ENCODE assay signal across 14 mouse cellular contexts in genomic region chr2:83761506-83761905, GRCm38 (mm10). TPM values are rescaled to one million over a fixed set of nuclear protein-coding genes. Genes with fewer than 3 reads are reported as not detected.
DNase-seq lines count a peak whose midpoint lies in the region; ATAC-seq lines count a peak whose summit lies in the region.
"Had no signal": no experiment of that assay in that cellular context is flagged by ENCODE, and none has a peak within 500 bp of the region (broad histone marks: within the 10 kb centered on the region; RNA-seq: fewer than 3 reads in every experiment).

No protein-coding gene starts in this region.

- H3K4me1 ChIP-seq in hindbrain, embryonic 14.5 days (replicated peaks; ENCODE audit: control insufficient read depth, insufficient read depth, low read length) = peaks cover 12% of the 10 kb centered on the region
- peaks cover 11% of the 10 kb centered on the region for H3K4me1 ChIP-seq in hindbrain, embryonic 12.5 days
- H3K4me1 ChIP-seq in embryonic facial prominence, embryonic 14.5 days (ENCODE audit: control insufficient read depth, insufficient read depth, low read length) = no peaks in the 10 kb centered on the region
- H3K4me1 ChIP-seq: liver, embryonic 13.5 days had no signal

- H3K36me3 ChIP-seq in hindbrain, embryonic 14.5 days (replicated peaks; ENCODE audit: control insufficient read depth, insufficient read depth) = no peaks in the 10 kb centered on the region
- no peaks in the 10 kb centered on the region for H3K36me3 ChIP-seq in hindbrain, embryonic 12.5 days
- H3K36me3 ChIP-seq in embryonic facial prominence, embryonic 14.5 days (ENCODE audit: control insufficient read depth, insufficient read depth, low read length) = peaks cover 23% of the 10 kb centered on the region
- H3K36me3 ChIP-seq: neural tube, embryonic 12.5 days had no signal

- H3K4me3 ChIP-seq in hindbrain, embryonic 14.5 days (replicated peaks; ENCODE audit: low read length) = no peak overlapping the region
- no peak overlapping the region for H3K4me3 ChIP-seq in hindbrain, embryonic 12.5 days
- no peak overlapping the region for H3K4me3 ChIP-seq in embryonic facial prominence, embryonic 14.5 days (ENCODE audit: low read depth, low read length)
- H3K4me3 ChIP-seq: liver, embryonic 13.5 days; neural tube, embryonic 12.5 days had no signal

- 37% methylated on average over 2 of the region's 2 CpGs for WGBS in hindbrain, embryonic 14.5 days
- 56% methylated on average over 2 of the region's 2 CpGs for WGBS in hindbrain, embryonic 12.5 days
- WGBS in embryonic facial prominence, embryonic 14.5 days = 43% methylated on average over 2 of the region's 2 CpGs

- DNase-seq in cerebellum, postnatal 4 days (ENCODE audit: low spot score in 2 of 2) = no peak
- peak; percentile 45 for DNase-seq in hindbrain, embryonic 14.5 days (ENCODE audit: low spot score)
- DNase-seq in cerebellum, adult 18-20 months = peak; percentile 63 to 74
- peak; percentile 43 for DNase-seq in embryonic facial prominence, embryonic 14.5 days (ENCODE audit: low spot score)
- no peak for DNase-seq in adrenal gland, postnatal 36 days
- DNase-seq: gastrocnemius, postnatal 10 days; heart, postnatal 14 days; liver, embryonic 13.5 days; thymus, adult 18-20 months had no signal

- no peak overlapping the region for H3K9ac ChIP-seq in hindbrain, embryonic 14.5 days
- no peak overlapping the region for H3K9ac ChIP-seq in hindbrain, embryonic 12.5 days
- no peak overlapping the region for H3K9ac ChIP-seq in embryonic facial prominence, embryonic 14.5 days (ENCODE audit: low read depth, low read length)
- H3K9ac ChIP-seq: liver, embryonic 13.5 days; neural tube, embryonic 12.5 days had no signal

- H3K4me2 ChIP-seq in hindbrain, embryonic 14.5 days (replicated peaks) = no peak overlapping the region
- no peak overlapping the region for H3K4me2 ChIP-seq in hindbrain, embryonic 12.5 days (replicated peaks)
- H3K4me2 ChIP-seq in embryonic facial prominence, embryonic 14.5 days (ENCODE audit: low read depth, low read length) = no peak overlapping the region
- H3K4me2 ChIP-seq: liver, embryonic 13.5 days; neural tube, embryonic 12.5 days had no signal

- peak; percentile 76 for ATAC-seq in cerebellum, adult (ENCODE audit: insufficient number of reproducible peaks, low FRiP score, low TSS enrichment)
- ATAC-seq in hindbrain, embryonic 14.5 days (ENCODE audit: low FRiP score) = no peak
- ATAC-seq in hindbrain, embryonic 12.5 days (ENCODE audit: low FRiP score) = no peak
- no peak for ATAC-seq in embryonic facial prominence, embryonic 14.5 days (ENCODE audit: low read depth)
- ATAC-seq in megakaryocyte-erythroid progenitor cell, adult 5-6 weeks (replicated peaks; ENCODE audit: low FRiP score, low TSS enrichment, poor library complexity, severe bottlenecking) = no peak
- ATAC-seq: lung, postnatal 0 days had no signal

- H3K27ac ChIP-seq in hindbrain, embryonic 14.5 days = no peak overlapping the region
- no peak overlapping the region for H3K27ac ChIP-seq in hindbrain, embryonic 12.5 days
- no peak overlapping the region for H3K27ac ChIP-seq in embryonic facial prominence, embryonic 14.5 days (replicated peaks; ENCODE audit: low read depth, low read length)
- H3K27ac ChIP-seq: liver, embryonic 13.5 days; neural tube, embryonic 12.5 days had no signal

- H3K27me3 ChIP-seq in hindbrain, embryonic 14.5 days (ENCODE audit: control insufficient read depth, insufficient read depth, low read length) = no peaks in the 10 kb centered on the region
- H3K27me3 ChIP-seq in hindbrain, embryonic 12.5 days = no peaks in the 10 kb centered on the region
- H3K27me3 ChIP-seq in embryonic facial prominence, embryonic 14.5 days (replicated peaks; ENCODE audit: control insufficient read depth, insufficient read depth, low read length) = no peaks in the 10 kb centered on the region
- H3K27me3 ChIP-seq: liver, embryonic 13.5 days; neural tube, embryonic 12.5 days had no signal

- no peaks in the 10 kb centered on the region for H3K9me3 ChIP-seq in hindbrain, embryonic 14.5 days (ENCODE audit: control insufficient read depth, low read length)
- no peaks in the 10 kb centered on the region for H3K9me3 ChIP-seq in hindbrain, embryonic 12.5 days (replicated peaks)
- H3K9me3 ChIP-seq in embryonic facial prominence, embryonic 14.5 days (ENCODE audit: control insufficient read depth, low read length) = no peaks in the 10 kb centered on the region
- H3K9me3 ChIP-seq: liver, embryonic 13.5 days; neural tube, embryonic 12.5 days had no signal

RNA-seq across cellular contexts. Expression of gene Itgav, which starts 37.3 kb away (rescaled TPM):
- 35.3 and 36.7 TPM in 2 replicates for polyA plus RNA-seq in hindbrain, embryonic 14.5 days (2014; fragmentation: Nextera tagmentation; extraction: Ambion mirVana)
- polyA plus RNA-seq in hindbrain, embryonic 12.5 days (2016; fragmentation: Nextera tagmentation; extraction: Ambion mirVana) = 55.4 and 59.7 TPM in 2 replicates
- polyA plus RNA-seq in embryonic facial prominence, embryonic 14.5 days (2014; fragmentation: Nextera tagmentation; extraction: Ambion mirVana) = 92.5 and 105 TPM in 2 replicates
- total RNA-seq in megakaryocyte-erythroid progenitor cell, adult 5-6 weeks (2014; fragmentation: Nextera tagmentation) = 8.1 and 13.8 TPM in 2 replicates
- 10.3 and 42.0 TPM in 2 replicates for total RNA-seq in megakaryocyte-erythroid progenitor cell, adult 5-6 weeks (2017)
- 100 to 1,000 TPM; 122 to 131 TPM for total RNA-seq in adrenal gland, postnatal 36 days (2021)

RNA-seq across cellular contexts. Expression of gene Fam171b, which starts 50.9 kb away (rescaled TPM):
- polyA plus RNA-seq in hindbrain, embryonic 14.5 days (2014; fragmentation: Nextera tagmentation; extraction: Ambion mirVana) = 85.7 and 98.4 TPM in 2 replicates
- 53.2 and 55.9 TPM in 2 replicates for polyA plus RNA-seq in hindbrain, embryonic 12.5 days (2016; fragmentation: Nextera tagmentation; extraction: Ambion mirVana)
- polyA plus RNA-seq in embryonic facial prominence, embryonic 14.5 days (2014; fragmentation: Nextera tagmentation; extraction: Ambion mirVana) = 21.0 TPM in 2 replicates
- total RNA-seq in megakaryocyte-erythroid progenitor cell, adult 5-6 weeks (2014; fragmentation: Nextera tagmentation) = not detected in 2 replicates
- total RNA-seq in megakaryocyte-erythroid progenitor cell, adult 5-6 weeks (2017) = 0.19 TPM in 1 of 2 replicates, not detected in the other
- 1 to 10 TPM; 3.8 to 4.0 TPM for total RNA-seq in adrenal gland, postnatal 36 days (2021)

Comparison
In these comparisons a context has a peak if more than half of its experiments do, and no peak if none do; other contexts are left out.
1. DNase-seq: peak in hindbrain, embryonic 14.5 days (single experiment), cerebellum, adult 18-20 months (2 of 2) and embryonic facial prominence, embryonic 14.5 days (single experiment); none in cerebellum, postnatal 4 days (0 of 2) and adrenal gland, postnatal 36 days (0 of 2).